Mouse (Mus musculus) ES-CJ7 (cell line): Measurements from ENCODE around the gene Inpp5k.
"Not testable (repeated sequence)": the region's sequence is repeated elsewhere in the genome, so short reads cannot be mapped to it uniquely, and the experiment has no call there.

Experiments
- DNase-seq: peaks from one replicate; pipeline ENCODE4 v3.0.0; 2011; ENCODE audit warnings: low read depth, low spot score

The Inpp5k gene

DNA sequence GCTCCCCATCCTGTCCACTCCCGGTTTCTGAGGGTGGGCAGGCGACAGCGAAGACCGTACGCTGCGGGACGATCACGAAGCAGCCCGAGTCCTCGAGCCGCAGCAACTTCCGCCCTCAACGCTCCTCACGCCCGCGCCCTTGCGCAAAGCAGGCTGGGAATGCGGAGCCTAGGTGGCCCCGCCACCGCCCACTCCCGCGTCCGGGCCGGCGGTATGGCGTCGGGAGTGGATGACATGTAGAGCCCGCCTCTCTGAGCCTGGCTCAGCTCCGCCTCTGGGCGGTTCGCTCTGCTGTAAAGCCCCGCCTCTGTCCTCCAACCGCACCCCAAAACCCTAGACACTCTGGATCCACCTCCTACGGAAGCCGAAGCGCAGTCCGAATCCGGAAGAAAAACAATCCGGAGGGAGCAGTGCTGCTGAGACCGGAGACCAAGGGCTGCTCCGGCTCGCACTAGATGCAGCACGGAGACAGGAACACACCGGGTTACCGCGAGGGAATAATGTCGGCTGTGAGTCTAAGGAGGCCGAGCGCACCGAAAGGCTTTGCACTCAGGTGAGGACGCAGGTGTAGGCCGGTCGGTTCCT lies at the start of gene Inpp5k:
Inpp5k (plus strand) TSS at position 344 of the 585 bp plus-strand sequence.
- peak; percentile 97 for DNase-seq

DNA sequence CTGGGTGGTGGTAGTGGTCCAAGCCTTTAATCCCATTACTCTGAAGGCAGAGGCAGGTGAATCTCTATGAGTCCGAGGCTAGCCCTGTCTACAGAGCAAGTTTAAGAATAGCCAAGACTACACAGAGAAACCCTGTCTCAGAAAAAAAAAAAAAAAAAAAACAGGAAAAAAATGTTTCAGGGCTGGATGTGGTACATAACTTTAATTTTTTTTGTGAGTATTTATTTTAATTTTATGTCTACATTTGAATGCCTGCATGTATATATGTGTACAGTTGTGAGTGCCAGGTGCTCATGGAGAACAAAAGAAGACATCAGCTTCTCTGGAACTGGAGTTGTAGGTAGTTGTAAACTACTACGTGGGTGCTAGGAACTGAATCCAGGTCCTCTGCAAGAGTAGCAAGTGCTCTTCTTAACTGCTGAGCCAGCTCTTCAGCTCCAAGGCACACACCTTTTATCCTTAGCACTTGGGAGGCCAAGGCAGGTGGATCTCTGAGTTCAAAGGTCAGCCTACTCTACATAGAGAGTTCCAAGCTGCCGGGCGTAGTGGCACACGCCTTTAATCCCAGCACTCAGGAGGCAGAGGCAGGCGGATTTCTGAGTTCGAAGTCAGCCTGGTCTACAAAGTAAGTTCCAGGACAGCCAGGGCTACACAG lies 49.2 kb upstream of the Inpp5k start:
- peak; percentile 64 for DNase-seq

DNA sequence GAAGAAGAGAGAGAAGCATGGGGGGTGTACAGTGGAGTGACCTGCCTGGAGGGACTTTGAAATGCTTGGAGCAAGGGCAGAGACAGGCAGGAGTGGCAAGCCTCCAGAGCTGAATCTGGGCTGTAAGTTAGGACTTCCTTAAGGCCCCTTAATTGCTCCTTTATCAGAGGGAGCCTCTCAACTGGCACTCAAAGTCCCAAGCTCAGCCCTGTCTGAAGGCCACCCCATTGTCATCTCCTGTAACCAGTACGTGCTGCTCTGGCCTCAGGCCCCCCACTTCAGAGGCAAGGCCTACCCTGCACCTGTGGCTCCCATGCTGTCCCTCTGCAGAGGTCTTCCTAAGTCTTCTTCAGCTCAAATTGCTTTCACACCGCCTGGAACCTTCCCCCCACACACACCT lies 47.3 kb upstream of the Inpp5k start:
- no peak for DNase-seq

DNA sequence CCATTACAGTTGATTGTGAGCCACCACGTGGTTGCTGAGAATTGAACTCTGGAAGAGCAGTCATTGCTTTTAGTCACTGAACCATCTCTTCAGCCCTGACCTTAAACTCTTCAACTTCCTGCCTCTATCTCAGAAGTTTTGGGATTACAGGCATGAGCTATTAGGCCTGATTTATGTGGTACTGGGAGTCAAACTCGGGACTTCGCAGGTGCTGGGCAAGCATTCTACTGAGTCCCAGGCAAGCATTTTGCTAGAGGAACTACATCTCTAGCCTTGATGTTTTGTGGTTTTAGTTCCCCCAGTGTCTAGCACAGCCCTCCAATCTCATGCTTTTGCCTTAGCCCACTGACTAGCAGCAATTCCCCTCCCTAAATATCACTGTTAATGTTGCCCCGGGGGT lies 45.7 kb upstream of the Inpp5k start:
- no peak for DNase-seq

DNA sequence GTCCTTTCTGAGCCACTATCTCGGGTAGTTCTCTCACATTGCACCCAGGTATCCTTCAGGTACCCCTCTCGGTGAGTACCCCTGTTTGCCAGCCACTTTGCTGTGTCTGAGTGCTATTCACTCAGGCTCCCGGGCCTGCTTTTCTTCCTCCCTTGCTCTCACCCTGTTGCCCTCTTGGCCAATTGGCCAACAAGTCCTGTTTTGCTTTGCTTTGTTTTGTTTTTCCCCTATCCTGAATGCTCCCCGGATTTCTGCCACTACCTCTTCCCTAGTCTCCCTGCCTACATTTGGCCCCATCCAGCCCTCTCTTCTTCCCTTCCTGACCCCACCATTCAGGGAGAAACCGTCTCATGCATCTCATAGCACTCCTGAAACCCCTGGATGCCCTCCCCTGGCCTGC lies 44.8 kb upstream of the Inpp5k start:
- DNase-seq: no peak

DNA sequence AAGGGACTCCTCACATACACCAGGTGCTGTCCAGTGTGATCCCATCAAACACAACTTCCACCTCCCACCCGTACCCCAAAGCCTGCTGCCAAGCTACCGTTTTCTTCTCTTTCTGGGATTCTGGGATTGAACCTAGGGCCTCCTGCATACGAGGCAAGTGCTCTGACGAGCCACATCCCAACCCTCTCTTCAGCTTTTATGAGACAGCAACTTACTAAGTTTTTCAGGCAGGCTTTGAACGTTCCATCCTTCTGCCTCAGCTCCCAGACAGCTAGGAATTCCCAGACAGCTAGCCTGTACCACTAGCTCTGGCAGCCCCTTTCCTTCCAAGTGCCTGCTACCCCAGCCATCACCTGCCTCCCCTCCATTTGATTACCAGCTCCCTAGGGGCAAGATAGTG lies 43.8 kb upstream of the Inpp5k start:
- DNase-seq: no peak

DNA sequence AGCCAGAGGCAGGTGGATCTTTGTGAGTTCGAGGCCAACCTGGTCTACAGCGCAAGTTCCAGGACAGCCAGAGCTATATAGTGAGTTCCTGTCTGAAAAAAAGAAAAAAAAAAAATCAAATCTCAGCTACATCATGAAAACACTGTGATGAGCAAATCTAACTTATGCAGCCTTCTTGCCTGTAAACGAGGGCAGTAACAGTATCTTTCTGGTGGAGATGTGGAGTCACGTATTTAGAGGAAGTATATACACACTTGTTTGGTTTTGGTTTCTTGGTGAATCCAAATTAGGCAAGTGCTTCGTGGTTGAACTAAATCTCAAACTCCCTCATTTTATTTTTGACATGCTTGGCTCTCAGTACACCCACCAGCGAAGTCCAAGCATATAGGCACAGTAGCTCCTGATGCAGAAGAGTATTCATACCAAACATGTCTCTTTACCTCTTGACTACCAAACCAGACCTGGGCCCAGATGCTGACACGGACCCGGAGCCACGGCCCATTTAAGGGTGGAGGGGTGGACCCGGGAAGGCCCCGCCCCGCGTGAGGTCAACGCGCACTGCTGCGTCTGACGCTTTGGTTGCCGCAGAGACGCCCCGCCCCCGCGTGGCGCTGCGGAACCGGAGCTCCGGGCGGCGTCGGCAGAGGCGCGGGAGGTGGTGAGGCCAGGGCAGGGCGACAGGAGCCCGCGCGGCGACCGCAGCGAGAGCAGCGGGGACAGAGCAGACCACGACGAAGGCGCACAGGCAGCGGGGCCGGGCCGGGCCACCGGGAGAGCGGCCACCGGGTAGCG lies 43.1 kb upstream of the Inpp5k start, which contains the start of gene Pitpna:
Pitpna (plus strand) TSS at position 605 of the 792 bp plus-strand sequence.
- peak; percentile 88 for DNase-seq

DNA sequence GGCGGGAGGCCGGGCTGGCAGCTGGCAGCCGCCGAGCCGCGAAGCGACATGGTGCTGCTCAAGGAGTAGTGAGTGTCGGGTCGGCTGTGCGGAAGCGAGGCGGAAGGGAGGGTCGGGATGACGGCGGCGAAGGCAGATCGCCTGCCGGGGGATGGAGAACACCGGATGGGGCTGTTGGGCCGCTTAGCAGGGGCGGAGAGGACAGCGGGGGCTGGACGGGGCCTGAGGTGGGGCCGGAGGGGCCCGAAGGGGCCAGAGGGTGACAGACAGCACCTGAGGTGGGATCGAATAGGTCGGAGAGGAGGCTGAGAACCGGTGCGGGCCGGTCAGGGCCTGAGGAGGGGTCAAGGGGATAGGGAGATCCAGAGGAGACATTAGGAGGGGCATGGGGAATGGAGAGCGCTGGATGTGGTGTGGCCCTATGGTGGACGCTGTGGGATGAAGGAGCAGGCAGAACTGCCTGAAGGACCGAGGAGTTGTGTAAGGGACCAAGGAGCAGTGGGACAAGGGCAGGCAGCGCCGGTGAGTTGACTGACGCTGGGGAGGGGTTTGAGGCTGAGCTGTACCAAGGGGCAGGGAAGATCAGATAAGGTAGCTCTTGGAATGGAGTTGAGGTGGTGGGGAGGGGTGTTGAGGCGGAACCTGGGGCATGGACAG lies 42.4 kb upstream of the Inpp5k start:
- peak; percentile 27 for DNase-seq

DNA sequence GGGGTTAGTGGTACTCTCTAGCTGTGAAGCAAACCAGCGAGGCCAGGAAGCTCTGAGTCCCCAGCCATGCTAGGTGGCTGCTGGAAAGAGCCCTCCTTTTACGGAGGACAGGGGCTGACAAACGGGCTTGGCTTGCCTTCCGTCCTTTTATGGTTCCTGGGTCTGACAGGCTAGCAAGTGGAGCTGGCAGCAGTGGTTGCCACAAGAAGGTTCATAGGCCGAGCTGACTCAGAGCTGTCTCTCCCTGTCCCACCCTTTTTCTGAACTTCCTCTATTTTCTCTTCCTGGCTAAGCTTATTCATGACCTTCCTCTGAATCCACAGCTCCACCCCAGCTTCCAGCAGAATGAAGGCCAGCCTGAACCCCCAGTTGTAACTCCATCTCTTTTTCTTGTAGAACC lies 38.2 kb upstream of the Inpp5k start:
- no peak for DNase-seq

DNA sequence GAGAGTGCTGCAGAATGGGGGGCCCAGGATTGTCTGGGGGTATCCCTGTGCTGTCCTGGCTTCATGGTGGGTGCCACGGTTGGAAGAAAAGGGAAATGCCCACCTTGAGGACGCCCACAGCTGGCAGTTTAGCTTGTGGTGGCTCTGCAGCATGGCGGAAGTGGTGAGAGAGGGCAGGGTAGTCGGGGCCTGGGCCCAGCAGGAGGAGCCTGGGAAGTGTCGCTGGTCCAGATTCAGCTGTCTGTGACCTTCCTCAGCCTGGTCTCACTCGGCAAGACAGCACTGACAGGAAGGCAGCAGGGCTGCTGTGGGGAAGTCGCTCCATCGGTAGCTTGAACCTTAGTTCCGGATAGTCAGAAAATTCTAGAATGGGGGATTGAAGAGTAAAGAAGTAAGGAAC lies 36.4 kb upstream of the Inpp5k start:
- no peak for DNase-seq

DNA sequence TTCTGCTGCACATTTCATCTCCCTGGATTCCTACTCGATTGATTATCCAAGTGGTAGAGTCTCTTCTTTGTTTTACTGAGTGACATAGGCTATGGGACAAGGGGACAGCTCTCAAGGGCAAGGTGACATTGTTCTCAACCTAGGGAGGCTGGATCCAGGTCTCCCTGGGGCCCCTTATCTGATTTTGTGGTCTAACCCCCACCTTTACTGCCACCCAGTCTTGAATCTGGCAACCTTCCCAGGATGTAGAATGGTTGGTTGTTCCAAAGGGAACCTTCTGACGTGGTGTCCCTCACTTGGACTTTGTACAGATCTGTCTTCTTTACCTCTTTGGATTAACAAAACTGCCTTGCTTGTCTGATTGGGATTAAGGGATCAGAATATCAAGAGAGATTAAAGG lies 35.4 kb upstream of the Inpp5k start:
- DNase-seq: no peak

DNA sequence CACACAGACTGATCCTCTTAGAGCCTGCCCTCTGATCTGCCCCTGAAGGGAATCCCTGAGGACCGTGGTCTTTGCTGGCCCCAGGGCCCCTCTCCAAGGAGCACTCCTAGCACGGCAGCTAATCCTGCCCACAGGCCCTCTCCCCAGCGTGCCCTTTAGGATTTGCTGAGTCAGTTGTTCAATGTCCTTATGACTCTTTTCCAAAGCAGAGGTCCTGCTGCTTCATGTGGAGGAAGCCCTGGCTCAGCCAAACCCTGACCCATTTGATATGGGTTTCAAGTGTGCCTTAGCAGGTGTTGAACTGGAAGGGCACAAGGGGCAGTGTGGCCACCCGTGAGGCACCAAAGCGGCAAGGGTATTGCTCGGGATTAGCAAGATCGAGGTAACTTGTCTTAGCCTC lies 35.0 kb upstream of the Inpp5k start:
- DNase-seq: no peak

DNA sequence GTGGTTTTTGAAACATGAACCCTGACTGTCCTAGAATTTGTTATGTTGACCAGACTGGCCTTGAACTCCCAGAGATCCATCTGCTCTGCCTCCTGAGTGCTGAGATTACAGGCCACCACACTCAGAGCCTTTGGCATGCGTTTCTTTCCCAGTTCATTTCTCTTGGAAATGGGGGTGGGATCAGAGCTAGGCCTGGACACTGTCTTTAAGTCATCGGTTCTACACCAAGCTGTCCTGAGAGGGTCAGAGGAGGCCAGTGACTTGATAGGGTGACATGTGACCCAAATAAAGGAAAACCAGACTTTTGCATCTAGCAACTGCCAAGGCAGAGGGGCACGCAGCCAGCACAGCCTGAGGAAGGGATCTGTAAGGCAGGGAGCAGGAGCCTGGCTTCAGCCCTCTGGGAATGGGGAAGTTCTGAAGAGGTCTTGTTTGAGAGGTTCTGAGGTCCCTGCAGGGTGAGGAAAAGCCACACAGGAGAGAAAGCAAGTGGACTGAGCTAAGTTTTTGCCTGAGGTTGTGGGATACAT lies 34.0 kb upstream of the Inpp5k start:
- DNase-seq: no peak

DNA sequence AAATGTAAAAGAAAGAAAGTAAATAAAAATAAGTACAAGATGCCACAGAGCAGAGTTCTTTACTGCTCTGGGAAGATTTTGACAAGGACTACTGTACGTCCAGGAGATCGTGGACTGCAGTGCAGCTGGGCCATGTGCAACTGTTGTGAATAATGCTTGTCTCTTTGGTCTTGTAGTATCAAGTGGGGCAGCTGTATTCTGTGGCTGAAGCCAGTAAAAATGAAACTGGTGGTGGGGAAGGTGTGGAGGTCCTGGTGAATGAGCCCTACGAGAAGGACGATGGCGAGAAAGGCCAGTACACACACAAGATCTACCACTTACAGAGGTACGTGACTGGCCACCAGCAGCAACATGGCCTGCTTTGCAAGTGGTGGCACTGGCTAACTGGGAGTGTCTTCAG lies 32.8 kb upstream of the Inpp5k start:
- no peak for DNase-seq

DNA sequence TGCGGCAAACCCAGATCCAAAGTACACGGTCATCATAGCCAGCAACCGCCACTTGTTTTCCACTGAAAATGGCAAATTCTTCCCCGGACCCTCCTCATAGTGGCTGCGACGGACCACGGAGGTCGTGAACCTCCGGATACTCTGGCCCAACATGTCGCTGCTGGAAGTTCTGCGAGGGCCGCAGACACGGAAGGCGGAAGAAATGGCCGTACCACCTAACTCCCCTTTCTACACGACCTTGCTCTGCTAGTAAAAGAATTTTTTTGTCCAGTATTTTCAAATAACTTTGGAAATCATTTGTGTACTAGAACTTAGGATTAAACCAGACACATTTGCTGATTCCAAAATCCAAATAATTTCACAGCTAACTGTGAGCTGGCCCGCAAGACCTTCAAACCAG lies 31.0 kb upstream of the Inpp5k start:
- not testable (repeated sequence) for DNase-seq

DNA sequence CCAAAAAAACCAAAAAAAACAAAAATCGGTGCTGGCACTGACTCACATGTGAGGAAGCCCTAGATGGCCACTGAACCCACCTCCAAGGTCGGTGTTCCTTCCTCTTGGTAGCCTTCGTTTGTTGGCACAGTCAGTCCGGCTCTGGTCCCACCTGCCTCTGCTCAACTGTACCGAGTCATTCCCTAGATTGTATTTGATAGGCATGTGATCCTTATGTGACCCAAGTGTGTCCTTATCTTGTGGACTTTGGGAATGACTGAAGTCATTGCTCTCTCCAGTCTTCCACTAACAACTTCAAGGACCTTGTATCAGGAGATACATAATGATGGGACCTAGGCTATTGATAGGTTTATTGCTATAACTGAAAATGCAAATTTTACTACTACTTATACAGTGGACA lies 26.0 kb upstream of the Inpp5k start:
- no peak for DNase-seq

DNA sequence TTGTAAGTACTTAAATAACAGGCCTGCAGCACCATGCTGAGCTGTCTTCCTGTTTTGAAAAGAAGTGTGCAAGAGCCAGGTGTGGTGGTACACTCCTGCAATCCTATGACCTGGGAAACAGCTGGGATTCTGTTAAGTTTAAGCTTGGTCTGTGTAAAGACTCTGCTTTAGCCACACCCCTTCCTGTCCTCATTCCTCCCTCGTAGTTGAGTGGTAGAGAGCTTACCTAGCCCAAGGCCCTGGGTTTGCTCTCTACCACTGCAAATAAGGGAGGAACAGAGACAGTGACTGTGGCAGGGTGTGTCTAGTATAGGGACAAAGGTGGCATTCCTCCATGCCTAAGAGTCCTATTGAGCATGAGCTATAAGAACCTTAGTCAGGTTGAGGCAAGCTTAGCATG lies 25.5 kb upstream of the Inpp5k start:
- peak; percentile 63 for DNase-seq

DNA sequence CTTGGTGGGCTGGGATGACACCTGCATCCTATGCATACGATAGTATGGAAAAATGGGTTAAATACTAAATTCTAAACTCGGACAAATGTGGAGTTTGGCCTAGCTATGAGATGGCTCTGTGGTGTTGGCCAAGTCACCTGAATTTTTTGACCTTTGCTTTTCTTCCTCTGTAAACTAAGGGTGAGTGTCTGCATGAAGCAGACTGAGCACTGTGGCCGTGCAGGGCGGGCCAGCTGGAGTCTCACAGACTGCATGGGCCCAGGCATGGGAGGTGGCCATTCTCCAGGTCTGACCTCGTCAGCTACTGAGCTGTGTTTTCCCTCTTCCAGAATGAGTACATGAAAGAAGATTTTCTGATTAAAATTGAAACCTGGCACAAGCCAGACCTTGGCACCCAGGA lies 22.0 kb upstream of the Inpp5k start:
- no peak for DNase-seq

DNA sequence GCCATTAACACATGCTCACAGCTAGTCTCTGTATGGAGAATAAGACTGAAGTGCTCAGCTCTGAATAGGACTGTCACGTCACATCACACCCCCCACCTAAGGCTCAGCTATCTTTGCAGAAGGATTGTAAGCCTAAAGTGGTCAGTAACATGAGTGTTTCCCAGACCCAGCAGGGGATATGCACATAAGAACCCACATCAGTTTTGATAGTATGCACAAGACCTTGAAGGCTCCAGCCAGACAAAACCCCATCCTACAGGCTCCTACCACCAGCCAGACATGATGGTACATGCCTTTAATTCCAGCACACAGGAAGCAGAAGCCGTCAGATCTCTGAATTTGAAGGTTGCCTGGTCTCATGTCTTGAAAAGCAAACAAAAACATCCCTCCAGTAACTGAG lies 20.8 kb upstream of the Inpp5k start:
- peak; percentile 34 for DNase-seq

DNA sequence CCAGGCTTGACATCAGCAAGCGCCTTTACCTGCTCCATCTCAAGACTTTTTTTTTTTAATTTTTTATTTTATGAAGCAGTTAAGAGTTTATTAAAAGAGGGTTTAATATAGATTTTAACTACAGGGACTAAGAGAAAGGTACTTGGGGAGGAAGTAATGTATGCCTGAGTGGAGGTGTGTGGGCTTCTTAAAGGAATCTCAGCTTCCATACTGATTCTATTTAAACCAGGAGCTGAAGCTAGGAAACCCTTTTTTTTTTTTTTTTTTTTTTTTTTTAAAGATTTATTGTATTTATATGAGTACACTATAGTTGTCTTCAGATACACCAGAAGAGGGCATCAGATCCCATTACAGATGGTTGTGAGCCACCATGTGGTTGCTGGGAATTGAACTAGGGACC lies 16.0 kb upstream of the Inpp5k start:
- DNase-seq: no peak

DNA sequence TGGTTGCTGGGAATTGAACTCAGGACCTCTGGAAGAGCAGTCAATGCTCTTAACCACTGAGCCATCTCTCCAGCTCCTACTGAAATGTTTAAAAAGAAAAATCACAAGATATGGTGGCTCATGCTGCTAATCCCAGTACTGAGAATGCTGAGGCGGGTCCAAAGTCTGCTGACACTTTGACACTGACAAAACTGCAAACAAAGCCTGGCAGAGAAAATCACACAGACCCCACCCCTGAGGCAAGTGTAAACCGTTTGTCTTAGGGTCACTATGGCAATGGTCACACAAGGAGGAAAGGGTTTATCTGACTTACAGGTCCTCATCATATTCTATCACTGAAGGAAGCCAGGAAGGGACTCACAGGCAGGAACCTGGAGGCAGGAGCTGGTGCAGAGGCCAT lies 15.2 kb upstream of the Inpp5k start:
- DNase-seq: no peak

DNA sequence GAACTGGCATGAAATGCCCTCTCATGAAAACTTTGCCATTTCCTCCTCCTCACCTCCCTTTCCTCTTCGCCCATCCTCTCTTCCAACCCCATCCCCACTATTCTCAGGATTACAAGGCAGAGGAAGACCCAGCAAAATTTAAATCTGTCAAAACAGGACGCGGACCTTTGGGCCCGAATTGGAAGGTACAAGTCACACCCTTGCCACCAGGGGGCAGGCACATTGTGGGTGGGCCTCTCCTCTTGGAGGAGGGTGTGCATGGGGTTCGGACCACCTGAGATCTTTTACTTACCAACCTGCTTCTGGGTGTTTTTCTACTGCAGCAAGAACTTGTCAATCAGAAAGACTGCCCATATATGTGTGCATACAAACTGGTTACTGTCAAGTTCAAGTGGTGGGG lies 11.7 kb upstream of the Inpp5k start:
- peak; percentile 57 for DNase-seq
